Mouse (Mus musculus) embryo, embryonic 11 days (tissue): ENCODE data around the gene Dkc1.

Experiments used
- DNase-seq: peaks from one replicate; pipeline ENCODE4 v3.0.0-alpha.2; 2015

Dkc1 gene

DNA sequence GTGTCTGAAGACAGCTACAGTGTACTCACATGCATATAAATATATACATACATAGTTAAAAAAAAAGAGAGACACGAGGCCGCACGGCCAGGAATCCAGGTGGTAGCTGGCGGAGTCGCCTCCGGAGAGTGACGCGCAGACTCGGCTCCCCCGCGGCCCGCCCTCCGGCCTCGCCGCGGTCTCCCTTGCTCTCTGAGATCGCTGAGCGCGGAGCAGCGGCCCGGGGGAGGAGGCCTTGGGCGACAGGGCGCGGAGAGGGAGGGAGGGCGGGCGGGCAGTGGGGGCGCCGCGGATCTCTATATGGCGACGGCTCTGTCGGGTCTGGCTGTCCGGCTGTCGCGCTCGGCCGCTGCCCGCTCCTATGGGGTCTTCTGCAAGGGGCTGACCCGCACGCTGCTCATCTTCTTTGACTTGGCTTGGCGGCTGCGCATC, 47.5 kb downstream of the Dkc1 start:
- DNase-seq, result peak; percentile 41

DNA sequence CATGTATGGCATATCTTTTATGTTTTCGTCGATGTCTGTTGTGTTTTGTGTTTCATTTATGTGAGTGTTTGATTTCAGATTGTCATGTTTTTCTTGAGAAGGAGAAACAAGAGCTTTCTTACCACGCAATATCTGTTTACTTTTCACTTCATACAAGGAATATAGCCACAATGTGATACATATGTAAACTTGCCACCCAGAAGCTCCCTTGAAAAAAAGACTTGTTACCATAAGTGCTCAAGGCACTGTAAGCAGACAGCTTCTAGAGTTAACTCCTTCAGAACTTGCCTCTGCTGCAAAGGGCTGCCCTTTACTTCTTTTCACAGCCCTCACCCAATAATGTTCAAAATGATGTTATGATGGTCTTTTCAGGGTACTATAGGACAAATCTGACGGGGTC, 52.8 kb downstream of the Dkc1 start:
- no peak for DNase-seq

DNA sequence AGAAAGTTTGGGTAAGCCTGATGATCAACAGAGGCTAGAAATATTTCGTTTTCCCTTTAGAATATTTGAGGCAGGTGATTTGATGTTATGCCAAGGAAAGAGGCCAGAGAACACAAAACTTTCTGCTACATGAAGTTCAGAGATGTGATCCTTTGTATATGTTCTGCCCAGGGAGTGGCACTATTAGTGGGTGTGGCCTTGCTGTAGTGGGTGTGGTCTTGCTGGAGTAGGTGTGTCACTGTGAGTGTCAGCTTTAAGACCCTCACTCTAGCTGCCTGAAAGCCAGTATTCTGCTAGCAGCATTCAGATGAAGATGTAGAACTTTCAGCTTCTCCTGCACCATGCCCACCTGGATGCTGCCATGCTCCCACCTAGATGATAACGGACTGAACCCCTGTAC, 54.6 kb downstream of the Dkc1 start:
- DNase-seq, result no peak

DNA sequence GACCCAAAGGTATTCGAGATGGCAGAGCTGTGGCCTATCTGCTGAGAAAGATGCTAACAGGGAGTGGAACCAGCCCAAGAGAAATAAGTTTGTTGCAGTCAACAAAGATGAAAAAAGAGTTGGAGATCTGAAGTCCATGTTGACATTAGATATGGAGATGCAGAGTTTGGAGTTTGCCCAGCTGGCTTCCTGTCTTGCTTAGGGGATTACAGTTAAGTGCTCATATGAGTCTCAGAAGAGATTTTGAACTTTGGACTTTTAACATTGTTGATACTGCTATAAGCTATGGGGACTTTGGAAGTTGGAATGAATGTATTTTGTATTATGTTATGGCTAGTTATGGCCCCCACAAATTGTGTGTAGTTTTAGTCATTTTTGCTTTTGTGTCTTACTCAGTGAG, 56.6 kb downstream of the Dkc1 start:
- no peak for DNase-seq

DNA sequence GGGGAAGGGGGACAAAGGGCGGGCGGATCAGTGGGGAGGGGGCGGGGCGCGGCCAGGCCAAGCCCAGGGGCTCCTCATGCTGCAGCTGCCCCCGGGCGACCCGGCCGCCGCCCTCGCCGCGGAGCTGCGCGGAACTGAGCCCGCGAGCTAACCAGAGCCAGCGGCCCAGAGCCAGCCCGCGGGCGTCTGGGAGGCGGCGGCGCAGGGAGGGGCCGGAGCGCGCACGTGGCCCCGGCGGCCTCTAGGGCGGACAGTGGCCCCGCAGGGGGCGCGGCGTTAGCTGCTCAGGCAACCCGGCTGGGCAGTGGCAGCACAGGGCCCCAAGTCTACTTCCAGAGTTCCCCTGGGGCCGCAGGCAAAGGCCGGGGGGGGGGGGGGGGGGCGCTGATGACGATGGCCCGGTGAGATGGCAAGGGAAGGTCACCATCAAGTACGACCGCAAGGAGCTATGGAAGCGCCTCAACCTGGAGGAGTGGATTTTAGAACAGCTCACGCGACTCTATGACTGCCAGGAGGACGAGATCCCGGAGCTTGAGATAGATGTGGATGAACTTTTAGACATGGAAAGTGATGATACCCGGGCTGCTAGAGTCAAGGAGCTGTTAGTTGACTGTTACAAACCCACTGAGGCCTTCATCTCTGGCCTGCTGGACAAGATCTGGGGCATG, 60.1 kb downstream of the Dkc1 start:
- DNase-seq, result peak; percentile 73
